Mouse (Mus musculus) 3134 (cell line): ENCODE measurements at regions not wholly inside any gene's neighbourhood (a gene's known extent, or its start where the extent isn't known, plus 50 kb on each side); places are given as distances from the start of the nearest gene placed in this dataset.
A peak's percentile ranks its signal among the peaks of the same experiment; 100 is the strongest.

ENCODE experiments used
- DNase-seq: peaks from one replicate; pipeline ENCODE4 v3.0.0-alpha.2; 2011; ENCODE audit warnings: low spot score; ENCODE audit not compliant: insufficient read length; ENCODE audit errors: extremely low read depth

- peak; percentile 22 for DNase-seq
Observed at GRCm38 (mm10) chr13:42498351-42498750, 182.1 kb upstream of the Phactr1 start.

DNA sequence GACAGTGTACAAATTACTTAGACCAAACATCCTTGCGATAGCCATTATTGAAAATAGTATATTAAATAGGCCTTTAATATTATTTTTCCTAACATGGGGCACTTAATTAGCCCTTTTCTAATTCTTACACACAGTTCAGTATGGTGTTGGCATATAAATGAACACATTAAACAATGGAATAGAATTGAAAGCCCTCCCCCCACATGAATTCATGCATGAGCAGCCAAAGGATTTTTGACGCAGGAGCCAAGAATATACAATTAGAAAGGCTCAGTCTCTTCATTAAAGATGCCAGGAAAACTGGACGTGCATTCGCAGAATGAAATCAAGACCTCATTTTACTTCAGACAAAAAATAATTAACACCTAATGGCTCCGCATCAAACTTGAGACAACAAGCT is 172.9 kb upstream of the Phactr1 start:
- DNase-seq, result no peak

DNA sequence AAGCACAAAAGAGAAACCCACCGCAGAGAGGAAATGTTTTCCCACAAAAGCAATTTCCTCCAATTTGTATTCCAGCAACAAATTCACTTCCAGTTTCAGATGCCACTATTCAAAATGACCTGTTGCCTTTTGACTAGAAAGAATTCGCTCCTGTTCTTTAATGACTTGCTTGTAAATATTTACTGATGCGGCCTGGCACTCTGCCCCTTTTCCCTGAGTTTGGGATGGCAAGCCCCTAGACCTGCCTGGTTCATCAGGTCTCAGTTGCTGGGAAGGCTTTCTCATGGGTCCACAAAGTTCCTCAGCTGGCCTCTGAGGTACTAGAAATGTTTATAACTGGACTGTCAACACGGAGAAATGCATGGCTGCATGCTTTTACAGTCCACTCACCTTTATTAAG is 161.7 kb upstream of the Phactr1 start:
- DNase-seq, result no peak

DNA sequence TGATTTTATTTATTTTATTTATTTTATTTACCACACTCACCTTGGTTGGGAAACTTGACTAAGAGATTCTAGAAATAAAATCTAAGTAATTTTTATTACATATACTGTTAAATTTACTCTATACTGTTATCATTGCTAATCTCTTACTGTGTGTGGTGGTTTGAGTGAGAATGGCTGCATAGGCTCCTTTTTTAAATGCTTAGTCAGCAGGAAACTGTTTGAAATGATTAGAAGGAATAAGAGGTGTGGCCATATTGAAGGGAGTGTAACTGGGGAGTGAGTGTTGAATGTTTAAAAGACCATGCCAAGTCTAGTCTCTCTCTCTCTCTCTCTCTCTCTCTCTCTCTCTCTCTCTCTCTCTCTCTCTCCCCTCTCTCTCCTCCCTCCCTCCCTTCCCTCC is 157.9 kb upstream of the Phactr1 start:
- DNase-seq, result no peak

- DNase-seq, result no peak
Observed at GRCm38 (mm10) chr13:42526163-42526562, 154.3 kb upstream of the Phactr1 start.

GRCm38 (mm10) chr13:42526966-42527365 is 153.5 kb upstream of the Phactr1 start:
- DNase-seq, result no peak

- no peak for DNase-seq
Observed at GRCm38 (mm10) chr13:42528169-42528568, 152.3 kb upstream of the Phactr1 start.

- DNase-seq, result no peak
Observed at GRCm38 (mm10) chr13:42536501-42537210, 143.8 kb upstream of the Phactr1 start.

DNA sequence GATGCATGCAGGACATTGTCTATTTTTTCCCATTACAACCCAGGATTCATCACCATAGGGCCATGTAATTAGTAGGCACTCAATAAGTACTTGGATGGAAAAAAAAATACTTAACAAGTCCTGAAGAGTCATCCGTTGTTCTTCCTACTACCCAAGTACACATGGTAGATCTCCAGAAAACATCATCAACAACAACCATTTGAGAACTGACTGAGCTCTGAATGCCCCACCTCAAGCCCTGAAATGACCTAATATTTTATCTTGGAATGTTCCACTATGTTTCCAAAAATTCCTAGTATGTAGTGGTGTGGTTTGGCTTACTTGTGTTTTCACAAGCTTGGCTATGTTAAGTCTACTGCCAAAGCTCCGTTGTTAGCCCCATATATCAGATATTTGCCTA is 142.4 kb upstream of the Phactr1 start:
- peak; percentile 48 for DNase-seq

DNA sequence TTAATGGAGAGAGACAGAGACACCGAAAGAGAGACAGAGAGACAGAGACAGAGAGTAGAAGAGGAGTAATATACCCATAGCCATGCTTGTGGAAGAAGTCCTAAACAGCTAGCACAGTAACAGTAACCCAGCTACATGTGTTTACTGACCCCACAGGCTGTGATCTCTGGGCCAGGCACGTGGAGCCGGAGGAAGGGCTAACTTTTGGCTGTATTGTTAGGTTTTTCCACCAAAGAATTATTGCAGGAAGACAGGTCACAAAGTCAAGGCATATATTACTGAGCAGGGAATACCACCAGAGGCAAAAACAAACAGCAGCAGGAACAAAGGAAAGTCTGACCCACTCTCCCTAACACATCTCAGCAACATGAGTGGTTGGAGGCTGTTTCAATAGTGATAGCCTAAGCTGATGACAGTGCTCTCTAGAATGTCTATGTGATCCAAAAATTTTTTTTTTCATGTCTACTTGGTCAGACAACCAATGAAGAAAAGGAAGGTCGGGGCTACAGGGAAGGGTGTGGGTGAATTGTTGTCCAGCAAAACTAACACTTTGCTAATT is 135.8 kb upstream of the Phactr1 start:
- no peak for DNase-seq

- no peak for DNase-seq
Observed at GRCm38 (mm10) chr13:42546389-42546788, 134.0 kb upstream of the Phactr1 start.

GRCm38 (mm10) chr13:42546851-42547250 is 133.6 kb upstream of the Phactr1 start:
- DNase-seq, result no peak

GRCm38 (mm10) chr13:42549021-42549559 is 131.3 kb upstream of the Phactr1 start:
- peak; percentile 68 for DNase-seq

DNA sequence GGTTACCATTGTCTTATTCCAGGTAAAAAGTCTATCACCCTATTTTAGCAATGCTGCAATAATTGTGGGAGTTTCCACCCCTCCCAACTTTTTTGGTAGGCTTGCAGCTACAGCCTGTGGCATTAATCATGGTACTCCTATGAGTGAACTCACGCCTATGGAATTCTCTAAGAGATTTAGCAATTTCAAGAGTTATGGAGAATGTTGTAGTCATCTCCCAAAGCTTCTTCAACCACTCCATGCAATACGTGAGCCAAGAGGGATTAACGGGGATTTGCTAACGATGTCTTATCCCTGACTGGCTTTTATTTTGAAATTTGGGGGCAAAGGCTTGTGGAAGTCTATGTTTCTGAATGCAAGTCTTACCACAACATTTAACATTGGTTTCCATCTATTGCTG is 125.5 kb upstream of the Phactr1 start:
- DNase-seq, result no peak

DNA sequence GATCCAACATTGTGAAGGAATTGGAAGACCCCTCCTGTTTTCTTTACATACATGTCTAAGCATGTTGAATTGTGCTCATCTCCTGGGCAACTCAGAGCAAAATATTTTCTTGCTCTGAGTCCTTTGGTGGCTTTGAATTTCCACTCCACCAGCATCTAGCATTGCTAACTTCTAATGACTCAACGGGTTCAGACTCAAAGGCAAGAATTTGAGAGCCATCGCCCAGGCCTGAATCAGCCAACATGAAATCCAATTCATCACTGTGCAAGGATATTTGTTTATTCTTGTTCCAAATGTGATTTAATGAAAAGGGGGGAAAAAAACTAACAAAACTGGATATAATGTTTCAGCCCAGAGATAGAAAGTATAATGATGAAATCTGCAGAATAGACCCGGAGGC is 121.9 kb upstream of the Phactr1 start:
- DNase-seq, result no peak

DNA sequence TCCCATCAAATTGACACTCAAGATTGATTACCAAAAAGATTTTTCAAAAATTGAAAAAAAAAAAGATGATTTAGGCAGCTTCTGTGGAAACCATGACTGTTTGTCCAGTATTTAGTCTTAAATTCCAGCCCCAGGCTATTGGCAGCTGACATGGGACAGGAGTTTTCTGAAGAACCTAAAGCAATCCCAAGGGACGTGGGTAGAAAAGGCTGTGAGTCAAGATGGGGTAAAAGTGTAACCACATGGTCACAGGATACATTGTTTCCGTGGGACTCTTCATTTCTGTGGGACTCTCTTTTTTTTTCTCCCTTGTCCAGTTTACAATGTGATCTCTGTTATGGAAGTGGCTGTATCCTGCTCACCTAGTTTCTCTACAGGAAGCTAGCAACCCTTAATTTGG is 119.0 kb upstream of the Phactr1 start:
- DNase-seq, result peak; percentile 56

DNA sequence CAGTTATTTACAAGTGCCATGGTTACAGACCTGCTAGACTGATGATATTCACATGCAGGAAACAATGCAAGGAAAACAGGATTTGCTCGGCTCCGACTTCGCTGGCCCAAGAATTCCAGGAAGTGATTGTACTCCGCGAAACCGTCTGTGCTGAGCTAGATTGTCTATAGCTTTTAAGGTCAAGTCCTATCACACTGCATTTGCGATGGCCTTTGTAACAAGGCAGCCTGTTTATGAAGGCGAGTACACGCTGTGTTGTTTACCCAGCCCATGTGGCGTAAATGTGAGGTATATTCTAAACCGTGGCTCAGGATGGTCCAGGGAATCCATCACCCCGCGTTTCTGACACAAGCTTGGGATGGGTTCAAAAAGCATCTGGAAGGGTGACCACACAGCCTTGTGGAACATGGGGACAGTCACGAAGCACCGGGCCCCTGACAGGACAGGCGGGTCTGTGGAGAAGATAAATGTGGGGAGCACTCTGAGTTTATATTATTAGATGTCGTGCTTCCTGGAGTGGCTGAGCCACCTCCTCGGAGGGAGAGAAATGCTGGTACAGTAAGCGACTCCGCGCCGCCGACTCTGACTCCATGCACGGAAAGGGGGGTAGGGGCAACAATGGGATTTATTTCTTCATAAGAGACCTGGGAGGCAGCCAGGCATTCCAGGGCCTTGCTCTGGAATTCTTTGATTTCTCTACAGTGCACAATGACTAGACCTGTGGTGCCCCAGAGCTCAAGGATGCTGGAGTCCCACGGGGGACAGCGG is 114.9 kb upstream of the Phactr1 start:
- DNase-seq, result no peak

DNA sequence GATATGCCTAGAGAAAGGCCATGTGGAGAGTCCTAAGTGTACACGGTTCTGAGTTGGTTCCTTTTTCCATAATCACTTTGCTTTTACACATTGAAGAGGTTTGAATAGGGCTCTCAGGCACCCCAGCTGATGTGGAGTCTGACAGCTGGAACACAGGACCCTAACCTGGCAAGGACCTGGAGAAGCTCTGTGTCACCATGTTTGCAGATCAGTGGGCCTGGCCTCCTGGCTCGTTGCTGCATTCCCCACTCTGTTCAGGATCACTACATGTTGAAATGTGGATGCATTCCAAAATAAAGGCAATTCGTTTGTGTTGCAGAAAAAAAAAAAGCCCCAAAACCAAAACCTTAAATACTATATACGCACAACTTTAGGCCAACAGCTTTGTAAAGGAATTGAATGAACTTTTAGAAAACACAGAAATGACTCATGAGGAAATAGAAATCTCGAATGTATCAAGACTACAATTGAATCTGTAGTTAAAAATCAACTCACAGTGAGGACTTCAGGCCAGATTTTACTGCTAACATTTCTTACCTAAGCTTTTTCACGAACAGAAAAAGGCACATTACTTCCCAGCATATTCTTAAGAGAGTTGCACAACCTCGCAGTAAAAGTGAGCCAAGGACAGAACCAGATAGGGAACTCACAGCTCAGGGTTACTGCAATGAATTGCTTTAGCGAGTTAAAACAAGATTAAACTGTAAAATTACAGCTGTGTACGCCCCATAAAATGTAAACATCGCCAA is 109.6 kb upstream of the Phactr1 start:
- no peak for DNase-seq

GRCm38 (mm10) chr13:42574189-42574588 is 106.2 kb upstream of the Phactr1 start:
- no peak for DNase-seq

DNA sequence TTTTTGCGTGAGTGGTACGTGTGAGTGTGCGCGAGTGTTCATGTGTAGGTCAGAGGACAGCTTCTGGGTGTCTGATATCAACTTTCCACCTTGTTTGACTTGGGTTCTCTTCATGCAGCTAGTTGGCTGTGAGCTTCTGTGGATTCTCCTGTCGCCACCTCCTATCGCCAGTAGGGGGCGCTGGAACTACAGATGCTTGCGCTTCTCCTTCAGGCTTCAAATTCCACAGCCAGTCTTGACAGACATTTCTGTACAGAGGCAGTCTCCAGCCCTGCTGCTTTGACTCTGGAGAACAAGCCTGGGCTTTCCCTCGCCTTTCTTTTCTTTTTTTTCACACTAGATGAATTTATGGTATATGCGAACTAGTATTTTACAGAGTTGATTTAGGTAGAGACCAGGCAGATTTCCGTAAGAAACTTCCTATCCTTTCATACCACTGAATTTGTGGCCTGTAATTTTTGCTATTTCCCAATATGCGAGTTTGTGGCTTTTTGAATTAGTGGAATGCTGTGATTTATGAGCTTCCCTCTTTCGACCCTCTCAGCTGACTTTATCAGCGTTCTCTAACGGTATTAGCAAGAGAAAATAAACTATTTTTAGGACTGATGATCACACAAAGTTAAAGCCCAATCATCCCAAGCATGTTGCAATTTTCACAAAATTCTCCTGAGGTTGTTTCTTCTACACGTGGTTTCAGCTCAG is 104.5 kb upstream of the Phactr1 start:
- peak; percentile 56 for DNase-seq
